Comparison of ENCODE assay signal across 17 mouse cellular contexts in the genomic region with DNA sequence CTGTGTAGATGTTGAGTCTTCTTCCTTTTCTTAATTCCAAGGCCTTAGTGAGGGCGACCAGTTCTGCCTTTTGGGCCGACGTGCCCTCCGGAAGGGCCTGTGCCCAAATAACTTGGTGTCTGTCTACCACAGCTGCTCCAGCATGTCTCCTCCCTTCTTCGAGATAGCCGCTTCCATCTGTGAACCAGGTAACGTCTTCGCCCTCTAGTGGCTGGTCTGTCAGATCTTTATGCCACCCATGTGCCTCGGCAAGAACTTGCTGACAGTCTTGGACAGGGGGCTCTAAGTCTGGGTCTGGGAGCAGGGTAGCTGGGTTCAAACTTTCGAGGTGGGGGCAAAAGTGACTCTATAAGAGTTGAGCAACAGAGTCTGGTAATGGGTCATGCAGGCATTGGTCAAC. TPM values are rescaled to one million over a fixed set of nuclear protein-coding genes. Genes with fewer than 3 reads are reported as not detected.
DNase-seq lines count a peak whose midpoint lies in the region; ATAC-seq and TF ChIP-seq lines count a peak whose summit lies in the region.
"Not testable (repeated sequence)": the region's sequence is repeated elsewhere in the genome, so short reads cannot be mapped to it uniquely, and the experiment has no call there.
"Had no signal": no experiment of that assay in that cellular context is flagged by ENCODE, and none has a peak within 500 bp of the region (broad histone marks: within the 10 kb centered on the region; RNA-seq: fewer than 3 reads in every experiment).

No protein-coding gene starts in this region.

- not testable (repeated sequence) for ATAC-seq in lung, embryonic 14.5 days (ENCODE audit: insufficient read depth)

- peak; percentile 5 for DNase-seq in 416B (ENCODE audit: low read depth)
- peak; percentile 47 for DNase-seq in T-cell, adult 2 months (ENCODE audit: low spot score)
- peak; percentile 2 to 6 for DNase-seq in cerebellum, postnatal 10 days
- peak in 1 of 2 experiments; percentile 3 for DNase-seq in heart, adult 2 months
- DNase-seq in kidney, postnatal 14 days = peak; percentile 7
- peak; percentile 20 for DNase-seq in lung, embryonic 14.5 days
- DNase-seq in right cerebral cortex, adult 2 months (ENCODE audit: low spot score in 2 of 2) = peak; percentile 5 to 7
- DNase-seq in thymus, postnatal 36 days = peak; percentile 13 to 28

- H3K4me1 ChIP-seq in heart, adult 2 months (ENCODE audit: control insufficient read depth, insufficient read depth, low read length); lung, embryonic 14.5 days (ENCODE audit: insufficient read depth): not testable (repeated sequence)

- H3K79me2 ChIP-seq in heart, adult 2 months (replicated peaks; ENCODE audit: control insufficient read depth, insufficient read depth, low read length) = not testable (repeated sequence)

- not testable (repeated sequence) for H3K27ac ChIP-seq in heart, adult 2 months; lung, embryonic 14.5 days (ENCODE audit: low read depth)

- not testable (repeated sequence) for H3K4me3 ChIP-seq in heart, adult 2 months; lung, embryonic 14.5 days (ENCODE audit: low read depth, low read length)

- not testable (repeated sequence) for TF ChIP-seq POLR2A in heart, adult 2 months (IDR thresholded peaks at IDR 0.05; ENCODE audit: insufficient read depth, low read depth, low read length)

- TF ChIP-seq EP300 in heart, adult 2 months (IDR thresholded peaks at IDR 0.05; ENCODE audit: insufficient read depth, low read depth, low read length) = not testable (repeated sequence)

- H3K36me3 ChIP-seq in heart, adult 2 months (ENCODE audit: control insufficient read depth, insufficient read depth, low read length); lung, embryonic 14.5 days (ENCODE audit: insufficient read depth): not testable (repeated sequence)

- intact Hi-C loops in heart, adult 2 months (cut with DNase I) = not testable (repeated sequence)

- not testable (repeated sequence) for H3K9ac ChIP-seq in heart, adult 2 months (ENCODE audit: low read depth, low read length); lung, embryonic 14.5 days

- not testable (repeated sequence) for H3K27me3 ChIP-seq in heart, adult 2 months (ENCODE audit: control insufficient read depth, insufficient read depth, low read length); lung, embryonic 14.5 days (ENCODE audit: insufficient read depth, low read length)

- peak; percentile 38 for TF ChIP-seq CTCF in heart, adult 2 months (IDR thresholded peaks at IDR 0.05)
- peak; percentile 55 for TF ChIP-seq CTCF in lung, embryonic 14.5 days (IDR thresholded peaks at IDR 0.05; ENCODE audit: low read depth)

- not testable (repeated sequence) for H3K9me3 ChIP-seq in lung, embryonic 14.5 days (ENCODE audit: low read depth, low read length)

- not testable (repeated sequence) for H3K4me2 ChIP-seq in lung, embryonic 14.5 days

- 37% methylated on average over 10 of the region's 10 CpGs for WGBS in heart, adult 2 months
- 45% methylated on average over 10 of the region's 10 CpGs for WGBS in lung, embryonic 14.5 days

RNA-seq across cellular contexts. Expression of gene Apol7b, which starts 2.6 kb away (rescaled TPM):
- total RNA-seq in heart, adult 2 months (2021) = under 1 TPM; 0.21 to 0.43 TPM
- 0.10 TPM in 1 of 2 replicates, not detected in the other for polyA plus RNA-seq in heart, adult 2 months (2012; rRNA removed)
- not detected in 2 replicates for polyA plus RNA-seq in lung, embryonic 14.5 days (2014; fragmentation: Nextera tagmentation; extraction: Ambion mirVana)
- total RNA-seq: hindbrain, postnatal 0 days; layer of hippocampus, adult 18-20 months had no signal
- polyA plus RNA-seq: forebrain, embryonic 11.5 days; heart, embryonic 13.5 days; hindbrain, postnatal 0 days; midbrain, embryonic 13.5 days; neural tube, embryonic 15.5 days had no signal

RNA-seq across cellular contexts. Expression of gene Apol10a, which starts 26.9 kb away (rescaled TPM):
- under 1 TPM in 1 of 2 experiments, not detected in 1; 0.07 TPM for total RNA-seq in heart, adult 2 months (2021)
- polyA plus RNA-seq in heart, adult 2 months (2012; rRNA removed) = not detected in 2 replicates
- not detected in 2 replicates for polyA plus RNA-seq in lung, embryonic 14.5 days (2014; fragmentation: Nextera tagmentation; extraction: Ambion mirVana)
- total RNA-seq: gastrocnemius, adult 8-10 months; layer of hippocampus, adult 18-20 months; left cerebral cortex, postnatal 25 days had no signal
- polyA plus RNA-seq: forebrain, embryonic 11.5 days; heart, embryonic 13.5 days; hindbrain, postnatal 0 days; midbrain, embryonic 13.5 days; neural tube, embryonic 15.5 days; stomach, embryonic 16.5 days had no signal

RNA-seq across cellular contexts. Expression of gene Apol9a, which starts 39.0 kb away (rescaled TPM):
- under 1 TPM; 0.27 to 0.39 TPM for total RNA-seq in heart, adult 2 months (2021)
- 0.73 and 1.00 TPM in 2 replicates for polyA plus RNA-seq in heart, adult 2 months (2012; rRNA removed)
- not detected in 2 replicates for polyA plus RNA-seq in lung, embryonic 14.5 days (2014; fragmentation: Nextera tagmentation; extraction: Ambion mirVana)
- total RNA-seq: layer of hippocampus, adult 18-20 months; left cerebral cortex, postnatal 25 days had no signal
- polyA plus RNA-seq: forebrain, embryonic 11.5 days; midbrain, embryonic 13.5 days; stomach, embryonic 16.5 days had no signal

RNA-seq across cellular contexts. Expression of gene Apol7a, which starts 51.0 kb away (rescaled TPM):
- total RNA-seq in heart, adult 2 months (2021) = under 1 TPM in 1 of 2 experiments, not detected in 1; 0.13 TPM
- 0.23 and 0.29 TPM in 2 replicates for polyA plus RNA-seq in heart, adult 2 months (2012; rRNA removed)
- not detected in 2 replicates for polyA plus RNA-seq in lung, embryonic 14.5 days (2014; fragmentation: Nextera tagmentation; extraction: Ambion mirVana)
- total RNA-seq: hindbrain, postnatal 0 days; layer of hippocampus, adult 18-20 months had no signal
- polyA plus RNA-seq: forebrain, embryonic 11.5 days; hindbrain, postnatal 0 days; midbrain, embryonic 13.5 days; neural tube, embryonic 15.5 days had no signal

RNA-seq across cellular contexts. Expression of gene Apol11a, which starts 58.1 kb away (rescaled TPM):
- not detected for total RNA-seq in heart, adult 2 months (2021)
- polyA plus RNA-seq in heart, adult 2 months (2012; rRNA removed) = not detected in 2 replicates
- polyA plus RNA-seq in lung, embryonic 14.5 days (2014; fragmentation: Nextera tagmentation; extraction: Ambion mirVana) = not detected in 2 replicates
- total RNA-seq: gastrocnemius, adult 8-10 months; hindbrain, postnatal 0 days; layer of hippocampus, adult 18-20 months; left cerebral cortex, postnatal 25 days had no signal
- polyA plus RNA-seq: forebrain, embryonic 11.5 days; heart, embryonic 13.5 days; hindbrain, postnatal 0 days; midbrain, embryonic 13.5 days; neural tube, embryonic 15.5 days; stomach, embryonic 16.5 days had no signal
